Mouse (Mus musculus) midbrain, embryonic 10.5 days (tissue): ENCODE data around the gene Gm13696. TPM values are rescaled to one million over a fixed set of nuclear protein-coding genes. Genes with fewer than 3 reads are reported as not detected.
"Not testable (repeated sequence)": the region's sequence is repeated elsewhere in the genome, so short reads cannot be mapped to it uniquely, and the experiment has no call there.

Source experiments
- DNase-seq: peaks from one replicate; pipeline ENCODE4 v3.0.0-alpha.2; 2017; ENCODE audit warnings: low spot score
- H3K27ac ChIP-seq: fragments of 300-500 bp; sonication (generic); replicated peaks from 2 replicates; pipeline ENCODE4 v1.5.1; 2016; ENCODE audit warnings: mild to moderate bottlenecking
- H3K27me3 ChIP-seq: fragments of 300-500 bp; sonication (generic); 2 replicates; pipeline ENCODE4 v1.6.1; 2016; ENCODE audit warnings: low read depth, mild to moderate bottlenecking; ENCODE audit not compliant: poor library complexity, severe bottlenecking
- H3K36me3 ChIP-seq: fragments of 300-500 bp; sonication (generic); 2 replicates; pipeline ENCODE4 v1.6.1; 2016; ENCODE audit warnings: mild to moderate bottlenecking, moderate library complexity
- H3K4me1 ChIP-seq: fragments of 300-500 bp; sonication (generic); 2 replicates; pipeline ENCODE4 v1.6.1; 2016
- H3K4me3 ChIP-seq: fragments of 300-500 bp; sonication (generic); 2 replicates; pipeline ENCODE4 v1.5.1; 2016; ENCODE audit warnings: mild to moderate bottlenecking, moderate library complexity
- H3K9me3 ChIP-seq: fragments of 300-500 bp; sonication (generic); replicated peaks from 2 replicates; pipeline ENCODE4 v1.6.1; 2016; ENCODE audit warnings: mild to moderate bottlenecking
- WGBS: fragments of 180-500 bp; shearing (Covaris S2); methylation state at CpG from one replicate; pipeline ENCODE4 v1.1.7; 2016; 5-methylcytosine and 5-hydroxymethylcytosine counted together
- polyA plus RNA-seq: library from polyadenylated mRNA; unstranded; fragments of >200 nt; fragmentation: Nextera tagmentation; extraction: Ambion mirVana; gene quantifications from 2 replicates; pipeline ENCODE4 v1.2.1, GENCODE M21; 2016

Gene Gm13696
- not detected in 2 replicates for polyA plus RNA-seq

- not testable (repeated sequence) for H3K27ac ChIP-seq, H3K4me1 ChIP-seq, H3K36me3 ChIP-seq, H3K4me3 ChIP-seq, DNase-seq, H3K9me3 ChIP-seq, H3K27me3 ChIP-seq
- no CpG with 5 or more reads among the region's 6 CpGs for WGBS
Measured at GRCm38 (mm10) chr2:83972823-83973222, at the start of gene Gm13696. Gene Gm13696 (plus strand): TSS chr2:83973123.

- Histone ChIP-seq H3K9me3 (no peaks in the 10 kb centered on the region), H3K36me3 (no peaks in the 10 kb centered on the region), H3K4me3 (no peak overlapping the region), H3K27me3 (no peaks in the 10 kb centered on the region), H3K27ac (no peak overlapping the region), H3K4me1 (peaks cover 6% of the 10 kb centered on the region)
- 50% methylated on average over 2 of the region's 2 CpGs for WGBS
- DNase-seq = no peak
Measured at GRCm38 (mm10) chr2:83929478-83930088, 43.3 kb upstream of the Gm13696 start.

GRCm38 (mm10) chr2:83940931-83941361 lies 32.0 kb upstream of the Gm13696 start, which contains the start of gene Zswim2:
Gene Zswim2 (minus strand): TSS chr2:83941228.
- Histone ChIP-seq H3K9me3 (no peaks in the 10 kb centered on the region), H3K36me3 (no peaks in the 10 kb centered on the region), H3K4me3 (peak within 1 kb of the TSS; percentile 52), H3K27ac (peak within 1 kb of the TSS; percentile 66; the same call in 1 of the 2 replicates), H3K4me1 (peaks cover 10% of the 10 kb centered on the region), H3K27me3 (no peaks in the 10 kb centered on the region)
- under 1% methylated on average over 20 of the region's 20 CpGs for WGBS
- peak; percentile 87 for DNase-seq

- Histone ChIP-seq H3K4me3 (peak overlapping the region; percentile 52), H3K27ac (no peak overlapping the region)
- DNase-seq = no peak
Measured at GRCm38 (mm10) chr2:83941378-83941777, 31.5 kb upstream of the Gm13696 start.

GRCm38 (mm10) chr2:83941792-83942191 lies 31.1 kb upstream of the Gm13696 start:
- no peaks in the 10 kb centered on the region for H3K36me3 ChIP-seq
- no peak overlapping the region for H3K4me3 ChIP-seq
- no peak for DNase-seq
- no peaks in the 10 kb centered on the region for H3K27me3 ChIP-seq
- no peak overlapping the region for H3K27ac ChIP-seq
- 80% methylated on average over 4 of the region's 4 CpGs for WGBS
- no peaks in the 10 kb centered on the region for H3K9me3 ChIP-seq
- peaks cover 10% of the 10 kb centered on the region for H3K4me1 ChIP-seq

More at GRCm38 (mm10) chr2:83941378-83941777, 31.5 kb upstream of the Gm13696 start:
- Histone ChIP-seq H3K36me3 (no peaks in the 10 kb centered on the region), H3K27me3 (no peaks in the 10 kb centered on the region), H3K4me1 (peaks cover 10% of the 10 kb centered on the region), H3K9me3 (no peaks in the 10 kb centered on the region)
- 51% methylated on average over 3 of the region's 3 CpGs for WGBS

- H3K4me3 ChIP-seq, H3K27ac ChIP-seq, H3K36me3 ChIP-seq, H3K27me3 ChIP-seq, H3K9me3 ChIP-seq, DNase-seq, H3K4me1 ChIP-seq: not testable (repeated sequence)
- WGBS = no CpG with 5 or more reads among the region's 6 CpGs
Measured at GRCm38 (mm10) chr2:83955393-83955792, 17.5 kb upstream of the Gm13696 start, which contains the start of gene Gm13698. Gene Gm13698 (plus strand): TSS chr2:83955693.

- not testable (repeated sequence) for H3K36me3 ChIP-seq, H3K27me3 ChIP-seq, H3K9me3 ChIP-seq, H3K4me1 ChIP-seq, DNase-seq, H3K27ac ChIP-seq, H3K4me3 ChIP-seq
- no CpG with 5 or more reads among the region's 6 CpGs for WGBS
Measured at GRCm38 (mm10) chr2:83961203-83961602, 11.7 kb upstream of the Gm13696 start, which contains the start of gene Gm13693. Gene Gm13693 (plus strand): TSS chr2:83961503.

GRCm38 (mm10) chr2:83967013-83967412 lies 5.9 kb upstream of the Gm13696 start, which contains the start of gene Gm13695:
Gene Gm13695 (plus strand): TSS chr2:83967313.
- not testable (repeated sequence) for H3K4me1 ChIP-seq, DNase-seq, H3K9me3 ChIP-seq, H3K27me3 ChIP-seq, H3K4me3 ChIP-seq, H3K27ac ChIP-seq, H3K36me3 ChIP-seq
- no CpG with 5 or more reads among the region's 6 CpGs for WGBS

- not testable (repeated sequence) for H3K36me3 ChIP-seq, H3K4me3 ChIP-seq, H3K27me3 ChIP-seq, H3K9me3 ChIP-seq, H3K4me1 ChIP-seq, DNase-seq, H3K27ac ChIP-seq
- no CpG with 5 or more reads among the region's 6 CpGs for WGBS
Measured at GRCm38 (mm10) chr2:83978633-83979032, 5.7 kb downstream of the Gm13696 start, which contains the start of gene Gm13694. Gene Gm13694 (plus strand): TSS chr2:83978933.

- WGBS = no CpG with 5 or more reads among the region's 6 CpGs
Measured at GRCm38 (mm10) chr2:83984443-83984842, 11.5 kb downstream of the Gm13696 start, which contains the start of gene Gm13697. Gene Gm13697 (plus strand): TSS chr2:83984743.

GRCm38 (mm10) chr2:83990253-83990652 lies 17.3 kb downstream of the Gm13696 start, which contains the start of gene Gm13691:
Gene Gm13691 (plus strand): TSS chr2:83990553.
- H3K36me3 ChIP-seq, H3K9me3 ChIP-seq, H3K4me3 ChIP-seq, H3K27me3 ChIP-seq, H3K4me1 ChIP-seq, H3K27ac ChIP-seq, DNase-seq: not testable (repeated sequence)
- no CpG with 5 or more reads among the region's 6 CpGs for WGBS

More at GRCm38 (mm10) chr2:83984443-83984842, 11.5 kb downstream of the Gm13696 start, which contains the start of gene Gm13697:
- not testable (repeated sequence) for DNase-seq, H3K4me3 ChIP-seq, H3K9me3 ChIP-seq, H3K27me3 ChIP-seq, H3K4me1 ChIP-seq, H3K27ac ChIP-seq, H3K36me3 ChIP-seq

GRCm38 (mm10) chr2:83993639-83994255 lies 20.8 kb downstream of the Gm13696 start:
- not testable (repeated sequence) for H3K27ac ChIP-seq, H3K27me3 ChIP-seq, H3K4me3 ChIP-seq, H3K9me3 ChIP-seq, H3K4me1 ChIP-seq, DNase-seq, H3K36me3 ChIP-seq
- 68% methylated on average over 8 of the region's 9 CpGs for WGBS

- not testable (repeated sequence) for H3K27ac ChIP-seq, H3K4me3 ChIP-seq, DNase-seq, H3K9me3 ChIP-seq, H3K36me3 ChIP-seq, H3K27me3 ChIP-seq, H3K4me1 ChIP-seq
- WGBS = 69% methylated on average over 2 of the region's 3 CpGs
Measured at GRCm38 (mm10) chr2:83994526-83994925, 21.6 kb downstream of the Gm13696 start.
